Comparison of ENCODE assay signal across 26 mouse cellular contexts in genomic region chr9:123165781-123166443, GRCm38 (mm10). TPM values are rescaled to one million over a fixed set of nuclear protein-coding genes. Genes with fewer than 3 reads are reported as not detected.
DNase-seq lines count a peak whose midpoint lies in the region; ATAC-seq lines count a peak whose summit lies in the region.
"Had no signal": no experiment of that assay in that cellular context is flagged by ENCODE, and none has a peak within 500 bp of the region (broad histone marks: within the 10 kb centered on the region; RNA-seq: fewer than 3 reads in every experiment).

No protein-coding gene starts in this region.

- DNase-seq in embryo, embryonic 10.5 days (ENCODE audit: low spot score) = peak; percentile 5
- no peak for DNase-seq in embryo, embryonic 9.5 days (ENCODE audit: extremely low spot score)
- DNase-seq in kidney, adult 11 months = peak; percentile 50
- DNase-seq in midbrain, embryonic 14.5 days = peak; percentile 56
- no peak for DNase-seq in midbrain, embryonic 10.5 days (ENCODE audit: low spot score)
- DNase-seq in lung, adult 18-20 months = no peak
- DNase-seq: adrenal gland, postnatal 14 days; cerebellum, adult 11-12 months; cerebellum, postnatal 14 days; embryo, embryonic 11 days; heart, adult 11 months; heart, postnatal 14 days; left cerebral cortex, postnatal 4 days; lung, embryonic 14.5 days; right cerebral cortex, adult 18-20 months had no signal

- H3K27ac ChIP-seq in kidney, embryonic 15.5 days = no peak overlapping the region
- H3K27ac ChIP-seq in midbrain, embryonic 14.5 days (replicated peaks; ENCODE audit: low read depth, low read length) = no peak overlapping the region
- no peak overlapping the region for H3K27ac ChIP-seq in midbrain, embryonic 10.5 days (replicated peaks)
- no peak overlapping the region for H3K27ac ChIP-seq in kidney, embryonic 16.5 days (ENCODE audit: low read length)
- H3K27ac ChIP-seq: hindbrain, embryonic 15.5 days; macrophage; neural tube, embryonic 12.5 days had no signal

- no peaks in the 10 kb centered on the region for H3K9me3 ChIP-seq in kidney, embryonic 15.5 days (replicated peaks)
- no peaks in the 10 kb centered on the region for H3K9me3 ChIP-seq in midbrain, embryonic 14.5 days (ENCODE audit: control insufficient read depth, low read length)
- no peaks in the 10 kb centered on the region for H3K9me3 ChIP-seq in midbrain, embryonic 10.5 days (replicated peaks)
- no peaks in the 10 kb centered on the region for H3K9me3 ChIP-seq in kidney, embryonic 16.5 days (ENCODE audit: low read length)
- H3K9me3 ChIP-seq: heart, embryonic 12.5 days; hindbrain, embryonic 15.5 days; neural tube, embryonic 12.5 days had no signal

- 75% methylated on average over 3 of the region's 3 CpGs for WGBS in kidney, embryonic 15.5 days
- 70% methylated on average over 3 of the region's 3 CpGs for WGBS in midbrain, embryonic 14.5 days
- WGBS in midbrain, embryonic 10.5 days = 85% methylated on average over 3 of the region's 3 CpGs
- 75% methylated on average over 3 of the region's 3 CpGs for WGBS in kidney, embryonic 16.5 days

- no peaks in the 10 kb centered on the region for H3K36me3 ChIP-seq in kidney, embryonic 15.5 days
- no peaks in the 10 kb centered on the region for H3K36me3 ChIP-seq in midbrain, embryonic 14.5 days (ENCODE audit: control insufficient read depth, insufficient read depth, low read length)
- H3K36me3 ChIP-seq in midbrain, embryonic 10.5 days = no peaks in the 10 kb centered on the region
- no peaks in the 10 kb centered on the region for H3K36me3 ChIP-seq in kidney, embryonic 16.5 days (ENCODE audit: insufficient read depth, low read length)
- H3K36me3 ChIP-seq: heart, embryonic 12.5 days; hindbrain, embryonic 15.5 days; neural tube, embryonic 12.5 days had no signal

- no peak overlapping the region for H3K4me3 ChIP-seq in kidney, embryonic 15.5 days (replicated peaks)
- H3K4me3 ChIP-seq in midbrain, embryonic 14.5 days (replicated peaks; ENCODE audit: low read depth, low read length) = no peak overlapping the region
- no peak overlapping the region for H3K4me3 ChIP-seq in midbrain, embryonic 10.5 days
- no peak overlapping the region for H3K4me3 ChIP-seq in kidney, embryonic 16.5 days (ENCODE audit: low read length)
- H3K4me3 ChIP-seq: erythroblast, embryonic 14.5 days; heart, embryonic 12.5 days; hindbrain, embryonic 15.5 days; neural tube, embryonic 12.5 days had no signal

- no peak for ATAC-seq in kidney, embryonic 15.5 days (replicated peaks; ENCODE audit: low FRiP score)
- ATAC-seq in midbrain, embryonic 14.5 days (ENCODE audit: low FRiP score, low TSS enrichment) = no peak; the same call in 1 of the 2 replicates
- peak; percentile 27; the same call in 1 of the 2 replicates for ATAC-seq in kidney, embryonic 16.5 days (ENCODE audit: low FRiP score, low TSS enrichment)
- ATAC-seq: activated CD4-positive, CD25-positive, alpha-beta regulatory T cell, adult 4 months; CD4-positive, CD25-positive, alpha-beta regulatory T cell, adult 4 months; intestine, postnatal 0 days had no signal

- no peak overlapping the region for H3K9ac ChIP-seq in kidney, embryonic 15.5 days
- no peak overlapping the region for H3K9ac ChIP-seq in midbrain, embryonic 14.5 days (replicated peaks; ENCODE audit: low read length)
- H3K9ac ChIP-seq in kidney, embryonic 16.5 days (replicated peaks; ENCODE audit: low read length) = no peak overlapping the region
- H3K9ac ChIP-seq: heart, embryonic 12.5 days; hindbrain, embryonic 15.5 days; lung, embryonic 14.5 days; neural tube, embryonic 12.5 days had no signal

- H3K27me3 ChIP-seq in kidney, embryonic 15.5 days = no peaks in the 10 kb centered on the region
- H3K27me3 ChIP-seq in midbrain, embryonic 14.5 days (ENCODE audit: control insufficient read depth, insufficient read depth, low read length) = no peaks in the 10 kb centered on the region
- no peaks in the 10 kb centered on the region for H3K27me3 ChIP-seq in midbrain, embryonic 10.5 days (ENCODE audit: low read depth, poor library complexity, severe bottlenecking)
- no peaks in the 10 kb centered on the region for H3K27me3 ChIP-seq in kidney, embryonic 16.5 days (ENCODE audit: insufficient read depth, low read length)
- H3K27me3 ChIP-seq: heart, embryonic 12.5 days; hindbrain, embryonic 15.5 days; neural tube, embryonic 12.5 days had no signal

- no peak overlapping the region for H3K4me2 ChIP-seq in kidney, embryonic 15.5 days
- no peak overlapping the region for H3K4me2 ChIP-seq in midbrain, embryonic 14.5 days (ENCODE audit: low read length)
- no peak overlapping the region for H3K4me2 ChIP-seq in kidney, embryonic 16.5 days (replicated peaks; ENCODE audit: low read depth, low read length)
- H3K4me2 ChIP-seq: heart, embryonic 12.5 days; hindbrain, embryonic 15.5 days; liver, embryonic 11.5 days; lung, embryonic 14.5 days; neural tube, embryonic 12.5 days had no signal

- H3K4me1 ChIP-seq in kidney, embryonic 15.5 days = 0 out of 2 replicates have a peak, but pooled peaks cover 5% of the 10 kb centered on the region
- H3K4me1 ChIP-seq in midbrain, embryonic 14.5 days (ENCODE audit: control insufficient read depth, insufficient read depth, low read length) = 0 out of 2 replicates have a peak, but pooled peaks cover 3% of the 10 kb centered on the region
- H3K4me1 ChIP-seq in midbrain, embryonic 10.5 days = no peaks in the 10 kb centered on the region
- H3K4me1 ChIP-seq in kidney, embryonic 16.5 days (ENCODE audit: insufficient read depth, low read length) = 0 out of 2 replicates have a peak, but pooled peaks cover 7% of the 10 kb centered on the region
- H3K4me1 ChIP-seq: heart, embryonic 12.5 days; hindbrain, embryonic 15.5 days; neural tube, embryonic 12.5 days had no signal

RNA-seq across cellular contexts. Expression of gene Clec3b, which starts 15.2 kb away (rescaled TPM):
- polyA plus RNA-seq in kidney, embryonic 15.5 days (2015; fragmentation: Nextera tagmentation; extraction: Ambion mirVana) = 0.72 and 1.6 TPM in 2 replicates
- 0.51 and 0.53 TPM in 2 replicates for polyA plus RNA-seq in midbrain, embryonic 14.5 days (2014; fragmentation: Nextera tagmentation; extraction: Ambion mirVana)
- polyA plus RNA-seq in midbrain, embryonic 10.5 days (2016; fragmentation: Nextera tagmentation; extraction: Ambion mirVana) = 0.20 TPM in 1 of 2 replicates, not detected in the other
- polyA plus RNA-seq in kidney, embryonic 16.5 days (2015; fragmentation: Nextera tagmentation; extraction: Ambion mirVana) = 0.70 and 0.77 TPM in 2 replicates
- polyA plus RNA-seq: activated CD4-positive, CD25-positive, alpha-beta regulatory T cell, adult 4 months; CD4-positive, CD25-positive, alpha-beta regulatory T cell, adult 4 months; erythroblast, embryonic 14.5 days; heart, embryonic 12.5 days; liver, embryonic 11.5 days; lung, embryonic 14.5 days; macrophage; neural tube, embryonic 12.5 days had no signal

RNA-seq across cellular contexts. Expression of gene Cdcp1, which starts 49.9 kb away (rescaled TPM):
- polyA plus RNA-seq in kidney, embryonic 15.5 days (2015; fragmentation: Nextera tagmentation; extraction: Ambion mirVana) = 7.5 and 7.7 TPM in 2 replicates
- polyA plus RNA-seq in midbrain, embryonic 14.5 days (2014; fragmentation: Nextera tagmentation; extraction: Ambion mirVana) = not detected in 2 replicates
- polyA plus RNA-seq in midbrain, embryonic 10.5 days (2016; fragmentation: Nextera tagmentation; extraction: Ambion mirVana) = 0.47 and 0.48 TPM in 2 replicates
- 9.7 and 11.0 TPM in 2 replicates for polyA plus RNA-seq in kidney, embryonic 16.5 days (2015; fragmentation: Nextera tagmentation; extraction: Ambion mirVana)
- polyA plus RNA-seq: erythroblast, embryonic 14.5 days; macrophage had no signal

RNA-seq across cellular contexts. Expression of gene Exosc7, which starts 52.9 kb away (rescaled TPM):
- 125 and 133 TPM in 2 replicates for polyA plus RNA-seq in kidney, embryonic 15.5 days (2015; fragmentation: Nextera tagmentation; extraction: Ambion mirVana)
- 80.6 and 81.4 TPM in 2 replicates for polyA plus RNA-seq in midbrain, embryonic 14.5 days (2014; fragmentation: Nextera tagmentation; extraction: Ambion mirVana)
- polyA plus RNA-seq in midbrain, embryonic 10.5 days (2016; fragmentation: Nextera tagmentation; extraction: Ambion mirVana) = 138 and 157 TPM in 2 replicates
- polyA plus RNA-seq in kidney, embryonic 16.5 days (2015; fragmentation: Nextera tagmentation; extraction: Ambion mirVana) = 133 and 137 TPM in 2 replicates

RNA-seq across cellular contexts. Expression of gene Zdhhc3, which starts 52.9 kb away (rescaled TPM):
- 73.2 and 75.9 TPM in 2 replicates for polyA plus RNA-seq in kidney, embryonic 15.5 days (2015; fragmentation: Nextera tagmentation; extraction: Ambion mirVana)
- polyA plus RNA-seq in midbrain, embryonic 14.5 days (2014; fragmentation: Nextera tagmentation; extraction: Ambion mirVana) = 63.3 and 64.8 TPM in 2 replicates
- polyA plus RNA-seq in midbrain, embryonic 10.5 days (2016; fragmentation: Nextera tagmentation; extraction: Ambion mirVana) = 79.2 and 81.9 TPM in 2 replicates
- 69.8 and 73.4 TPM in 2 replicates for polyA plus RNA-seq in kidney, embryonic 16.5 days (2015; fragmentation: Nextera tagmentation; extraction: Ambion mirVana)

Comparison
In these comparisons a context has a peak if more than half of its experiments do, and no peak if none do; other contexts are left out.
1. DNase-seq: peak in embryo, embryonic 10.5 days (single experiment), kidney, adult 11 months (single experiment) and midbrain, embryonic 14.5 days (single experiment); none in embryo, embryonic 9.5 days (single experiment), midbrain, embryonic 10.5 days (single experiment) and lung, adult 18-20 months (0 of 2).